Mouse (Mus musculus) midbrain, embryonic 12.5 days (tissue): ENCODE measurements around the gene Gm14862. TPM values are rescaled to one million over a fixed set of nuclear protein-coding genes. Genes with fewer than 3 reads are reported as not detected.

Source experiments
- ATAC-seq: fragments of 200-750 bp; cut with Nextera tagmentation; 2 replicates; pipeline ENCODE4 v1.8.0; 2017; ENCODE audit warnings: low read depth, moderate TSS enrichment, moderate library complexity; ENCODE audit not compliant: low FRiP score
- H3K27ac ChIP-seq: fragments of 300-500 bp; sonication (generic); replicated peaks from 2 replicates; pipeline ENCODE4 v1.5.1; 2016; ENCODE audit warnings: mild to moderate bottlenecking
- H3K27me3 ChIP-seq: fragments of 300-500 bp; sonication (generic); 2 replicates; pipeline ENCODE4 v1.6.1; 2016; ENCODE audit warnings: mild to moderate bottlenecking
- H3K36me3 ChIP-seq: fragments of 300-500 bp; sonication (generic); 2 replicates; pipeline ENCODE4 v1.6.1; 2016
- H3K4me1 ChIP-seq: fragments of 300-500 bp; sonication (generic); 2 replicates; pipeline ENCODE4 v1.6.1; 2016
- H3K4me2 ChIP-seq: fragments of 300-500 bp; sonication (generic); replicated peaks from 2 replicates; pipeline ENCODE4 v1.6.1; 2016; ENCODE audit warnings: mild to moderate bottlenecking, moderate library complexity
- H3K4me3 ChIP-seq: fragments of 300-500 bp; sonication (generic); 2 replicates; pipeline ENCODE4 v1.5.1; 2016; ENCODE audit warnings: mild to moderate bottlenecking
- H3K9ac ChIP-seq: fragments of 300-500 bp; sonication (generic); replicated peaks from 2 replicates; pipeline ENCODE4 v1.6.1; 2016; ENCODE audit warnings: mild to moderate bottlenecking, moderate library complexity
- H3K9me3 ChIP-seq: fragments of 300-500 bp; sonication (generic); 2 replicates; pipeline ENCODE4 v1.6.1; 2016; ENCODE audit warnings: mild to moderate bottlenecking
- WGBS: fragments of 180-500 bp; shearing (Covaris S2); methylation state at CpG from one replicate; pipeline ENCODE4 v1.1.7; 2016; 5-methylcytosine and 5-hydroxymethylcytosine counted together
- polyA plus RNA-seq: library from polyadenylated mRNA; unstranded; fragments of >200 nt; fragmentation: Nextera tagmentation; extraction: Ambion mirVana; gene quantifications from 2 replicates; pipeline ENCODE4 v1.2.1, GENCODE M21; 2016

The Gm14862 gene
- polyA plus RNA-seq, 1 experiment from 2014 or later, result 0.56 TPM

- no peak overlapping the region for H3K27ac ChIP-seq
- H3K9me3 ChIP-seq, result no peaks in the 10 kb centered on the region
- ATAC-seq, result no peak
- H3K9ac ChIP-seq, result no peak overlapping the region
- H3K36me3 ChIP-seq, result no peaks in the 10 kb centered on the region
- H3K4me1 ChIP-seq, result no peaks in the 10 kb centered on the region
- no peaks in the 10 kb centered on the region for H3K27me3 ChIP-seq
- no peak overlapping the region for H3K4me2 ChIP-seq
- 85% methylated on average over 3 of the region's 3 CpGs for WGBS
- no peak overlapping the region for H3K4me3 ChIP-seq
Observed at GRCm38 (mm10) chrX:9219570-9219969, 37.1 kb downstream of the Gm14862 start.

GRCm38 (mm10) chrX:9216244-9216643 lies 40.5 kb downstream of the Gm14862 start:
- 91% methylated on average over 2 of the region's 2 CpGs for WGBS
- ATAC-seq, result no peak

GRCm38 (mm10) chrX:9205121-9205520 lies 51.6 kb downstream of the Gm14862 start:
- no peak overlapping the region for H3K9ac ChIP-seq
- 64% methylated on average over 2 of the region's 2 CpGs for WGBS
- no peak overlapping the region for H3K27ac ChIP-seq
- H3K36me3 ChIP-seq, result no peaks in the 10 kb centered on the region
- H3K27me3 ChIP-seq, result 0 out of 2 replicates have a peak, but pooled peaks cover 3% of the 10 kb centered on the region
- no peak overlapping the region for H3K4me2 ChIP-seq
- H3K4me1 ChIP-seq, result no peaks in the 10 kb centered on the region
- H3K4me3 ChIP-seq, result no peak overlapping the region
- ATAC-seq, result no peak
- no peaks in the 10 kb centered on the region for H3K9me3 ChIP-seq

More at GRCm38 (mm10) chrX:9216244-9216643, 40.5 kb downstream of the Gm14862 start:
- no peak overlapping the region for H3K9ac ChIP-seq
- no peak overlapping the region for H3K4me3 ChIP-seq
- no peaks in the 10 kb centered on the region for H3K27me3 ChIP-seq
- no peaks in the 10 kb centered on the region for H3K9me3 ChIP-seq
- H3K4me1 ChIP-seq, result no peaks in the 10 kb centered on the region
- no peaks in the 10 kb centered on the region for H3K36me3 ChIP-seq
- no peak overlapping the region for H3K4me2 ChIP-seq
- H3K27ac ChIP-seq, result no peak overlapping the region

GRCm38 (mm10) chrX:9202781-9203405 lies 53.8 kb downstream of the Gm14862 start:
- Histone ChIP-seq H3K27ac (no peak overlapping the region), H3K27me3 (peaks cover 14% of the 10 kb centered on the region), H3K9me3 (no peaks in the 10 kb centered on the region), H3K4me3 (no peak overlapping the region), H3K4me1 (no peaks in the 10 kb centered on the region), H3K36me3 (no peaks in the 10 kb centered on the region), H3K9ac (no peak overlapping the region), H3K4me2 (no peak overlapping the region)
- 67% methylated on average over 7 of the region's 7 CpGs for WGBS
- no peak for ATAC-seq

- 58% methylated on average over 2 of the region's 2 CpGs for WGBS
- Histone ChIP-seq H3K27ac (no peak overlapping the region), H3K4me2 (0 out of 2 replicates have a peak overlapping the region, but pooled peaks have one; percentile 3), H3K27me3 (peaks cover 14% of the 10 kb centered on the region), H3K4me3 (no peak overlapping the region), H3K9ac (no peak overlapping the region), H3K36me3 (no peaks in the 10 kb centered on the region), H3K9me3 (no peaks in the 10 kb centered on the region), H3K4me1 (no peaks in the 10 kb centered on the region)
- peak; percentile 31 for ATAC-seq
Observed at GRCm38 (mm10) chrX:9201954-9202353, 54.7 kb downstream of the Gm14862 start.

Other genes with a start within 250 kb of the Gm14862 start
- not detected in 2 replicates for gene Fthl17e, start 223.4 kb downstream of the Gm14862 start, polyA plus RNA-seq
- gene Fthl17f, start 193.9 kb downstream of the Gm14862 start, polyA plus RNA-seq, result not detected in 2 replicates
- not detected in 2 replicates for gene 4930402K13Rik, start 152.3 kb downstream of the Gm14862 start, polyA plus RNA-seq
- gene Lancl3, start 57.0 kb downstream of the Gm14862 start, polyA plus RNA-seq, result 2.1 and 2.9 TPM in 2 replicates
- 3.2 and 3.3 TPM in 2 replicates for gene Xk, start 15.9 kb upstream of the Gm14862 start, polyA plus RNA-seq
- not detected in 2 replicates for gene H2al1m, start 26.9 kb upstream of the Gm14862 start, polyA plus RNA-seq
- gene H2al1k, start 93.7 kb upstream of the Gm14862 start, polyA plus RNA-seq, result not detected in 2 replicates
- 0.77 and 0.81 TPM in 2 replicates for gene Cybb, start 230.9 kb upstream of the Gm14862 start, polyA plus RNA-seq